Mouse (Mus musculus): ENCODE results near the gene Srrm1. TPM values are rescaled to one million over a fixed set of nuclear protein-coding genes. Genes with fewer than 3 reads are reported as not detected.

The Srrm1 gene
- polyA plus RNA-seq, 2 experiments, result 176 to 197 TPM

DNA sequence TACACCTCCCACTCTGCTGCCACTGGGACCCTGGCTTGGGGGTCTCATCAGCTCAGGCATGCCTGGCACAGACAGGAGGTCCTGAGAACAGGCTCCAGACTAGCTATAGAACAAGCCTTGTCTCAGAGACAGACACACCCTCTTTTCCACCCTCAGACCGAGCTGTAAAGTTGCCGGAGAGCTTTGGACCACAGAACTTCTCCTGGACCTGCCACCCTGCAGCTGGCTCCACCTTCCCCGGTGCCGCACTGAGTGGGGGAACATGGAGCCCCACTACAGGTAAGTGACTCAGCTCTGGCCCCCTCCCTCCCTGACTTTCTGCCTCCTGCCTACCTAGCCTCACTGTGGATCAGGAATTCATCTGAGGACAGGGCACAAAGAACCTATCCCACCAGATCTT, 42.3 kb upstream of the Srrm1 start:
- Histone ChIP-seq H3K27me3 (ENCODE audit: control insufficient read depth, insufficient read depth, low read length) (peaks cover 21% of the 10 kb centered on the region; the same call in 1 of the 2 replicates), H3K9me3 (ENCODE audit: control insufficient read depth, low read length) (no peaks in the 10 kb centered on the region), H3K4me2 (replicated peaks; ENCODE audit: low read depth, low read length, severe bottlenecking) (no peak overlapping the region), H3K27ac (replicated peaks; ENCODE audit: low read depth, low read length) (no peak overlapping the region), H3K9ac (ENCODE audit: low read depth, low read length, severe bottlenecking) (no peak overlapping the region), H3K4me1 (ENCODE audit: control insufficient read depth, insufficient read depth, low read length) (0 out of 2 replicates have a peak, but pooled peaks cover 2% of the 10 kb centered on the region), H3K36me3 (ENCODE audit: control insufficient read depth, insufficient read depth, low read length) (no peaks in the 10 kb centered on the region), H3K4me3 (replicated peaks; ENCODE audit: low read length) (no peak overlapping the region)
- ATAC-seq (ENCODE audit: low FRiP score, low read depth) (no peak), DNase-seq (ENCODE audit: low spot score) (no peak)
- TF ChIP-seq POLR2A (IDR thresholded peaks at IDR 0.05; ENCODE audit: borderline replicate concordance, extremely low read depth, insufficient read depth, insufficient read length), result no peak
- 77% methylated on average over 4 of the region's 4 CpGs for WGBS

DNA sequence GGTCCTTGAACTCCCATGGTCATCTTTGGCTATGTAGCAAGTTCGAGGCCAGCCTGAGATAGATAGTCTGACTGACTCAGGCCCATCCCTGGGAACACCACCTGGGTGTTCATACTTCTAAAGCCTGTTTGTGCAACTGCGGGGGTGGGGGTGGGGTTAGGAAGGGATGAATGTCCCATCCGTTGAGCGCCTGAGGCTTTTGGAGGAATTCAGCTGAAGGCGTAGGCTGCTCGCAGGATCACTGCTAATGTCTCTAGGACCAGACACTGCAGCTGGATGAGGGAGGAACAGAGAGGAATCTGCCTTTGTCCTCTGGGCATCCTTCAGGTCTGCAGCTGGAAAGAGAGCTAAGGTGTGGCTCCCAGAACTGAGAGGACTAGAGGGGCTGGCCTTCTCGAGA, 41.5 kb upstream of the Srrm1 start:
- WGBS, result 75% methylated on average over 7 of the region's 7 CpGs
- no peak for TF ChIP-seq POLR2A (IDR thresholded peaks at IDR 0.05; ENCODE audit: borderline replicate concordance, extremely low read depth, insufficient read depth, insufficient read length)

DNA sequence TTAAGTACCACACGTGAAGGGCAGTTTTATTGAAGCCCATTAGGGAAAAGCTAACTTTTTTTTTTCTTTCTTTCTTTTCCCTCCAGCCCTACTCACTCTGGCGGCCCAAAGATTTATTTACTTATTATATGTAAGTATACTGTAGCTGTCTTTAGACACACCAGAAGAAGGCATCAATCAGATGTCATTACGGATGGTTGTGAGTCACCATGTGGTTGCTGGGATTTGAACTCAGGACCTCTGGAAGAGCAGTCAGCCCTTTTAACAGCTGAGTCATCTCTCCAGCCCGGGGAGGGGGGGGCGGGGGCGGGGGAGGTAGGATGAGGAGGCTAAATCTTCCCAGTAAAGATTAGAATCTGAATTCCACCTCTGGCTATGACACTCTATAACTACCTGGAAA, 40.3 kb upstream of the Srrm1 start:
- DNase-seq (ENCODE audit: low spot score) (no peak), ATAC-seq (ENCODE audit: low FRiP score, low read depth) (no peak)
- no peaks in the 10 kb centered on the region for H3K36me3 ChIP-seq (ENCODE audit: control insufficient read depth, insufficient read depth, low read length)
- H3K9me3 ChIP-seq (ENCODE audit: control insufficient read depth, low read length), result no peaks in the 10 kb centered on the region
- H3K4me1 ChIP-seq (ENCODE audit: control insufficient read depth, insufficient read depth, low read length), result 0 out of 2 replicates have a peak, but pooled peaks cover 2% of the 10 kb centered on the region
- peaks cover 13% of the 10 kb centered on the region; the same call in 1 of the 2 replicates for H3K27me3 ChIP-seq (ENCODE audit: control insufficient read depth, insufficient read depth, low read length)
- no peak overlapping the region for H3K9ac ChIP-seq (ENCODE audit: low read depth, low read length, severe bottlenecking)
- no peak overlapping the region for H3K4me2 ChIP-seq (replicated peaks; ENCODE audit: low read depth, low read length, severe bottlenecking)
- WGBS, result 70% methylated on average over 6 of the region's 6 CpGs
- H3K27ac ChIP-seq (replicated peaks; ENCODE audit: low read depth, low read length), result no peak overlapping the region
- no peak for TF ChIP-seq POLR2A (IDR thresholded peaks at IDR 0.05; ENCODE audit: borderline replicate concordance, extremely low read depth, insufficient read depth, insufficient read length)
- H3K4me3 ChIP-seq (replicated peaks; ENCODE audit: low read length), result no peak overlapping the region

More for the DNA sequence above, 41.5 kb upstream of the Srrm1 start:
- Histone ChIP-seq H3K4me1 (ENCODE audit: control insufficient read depth, insufficient read depth, low read length) (0 out of 2 replicates have a peak, but pooled peaks cover 2% of the 10 kb centered on the region), H3K27ac (replicated peaks; ENCODE audit: low read depth, low read length) (no peak overlapping the region), H3K4me3 (replicated peaks; ENCODE audit: low read length) (no peak overlapping the region), H3K9ac (ENCODE audit: low read depth, low read length, severe bottlenecking) (no peak overlapping the region), H3K36me3 (ENCODE audit: control insufficient read depth, insufficient read depth, low read length) (no peaks in the 10 kb centered on the region), H3K4me2 (replicated peaks; ENCODE audit: low read depth, low read length, severe bottlenecking) (no peak overlapping the region), H3K9me3 (ENCODE audit: control insufficient read depth, low read length) (no peaks in the 10 kb centered on the region), H3K27me3 (ENCODE audit: control insufficient read depth, insufficient read depth, low read length) (peaks cover 21% of the 10 kb centered on the region; the same call in 1 of the 2 replicates)
- DNase-seq (ENCODE audit: low spot score), result no peak
- no peak for ATAC-seq (ENCODE audit: low FRiP score, low read depth)

DNA sequence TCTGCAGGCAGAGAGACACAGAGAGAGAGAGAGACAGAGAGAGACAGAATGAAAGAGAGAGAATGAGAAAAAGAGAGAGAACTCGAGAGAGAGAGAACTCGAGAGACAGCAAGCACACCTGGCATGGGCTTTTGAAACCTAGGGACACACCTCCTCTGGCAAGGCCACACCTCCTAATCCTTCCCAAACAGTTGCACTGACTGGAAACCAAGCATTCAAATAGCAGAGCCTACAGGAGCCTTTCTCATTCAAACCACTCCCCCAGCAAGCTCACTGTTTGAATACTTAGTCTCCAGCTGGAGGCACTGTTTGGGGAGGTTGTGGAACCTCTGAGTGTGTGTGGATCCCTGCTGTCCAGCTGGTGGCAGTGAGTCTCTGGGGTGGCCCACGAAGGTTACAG, 39.7 kb upstream of the Srrm1 start:
- ATAC-seq (ENCODE audit: low FRiP score, low read depth), result no peak

DNA sequence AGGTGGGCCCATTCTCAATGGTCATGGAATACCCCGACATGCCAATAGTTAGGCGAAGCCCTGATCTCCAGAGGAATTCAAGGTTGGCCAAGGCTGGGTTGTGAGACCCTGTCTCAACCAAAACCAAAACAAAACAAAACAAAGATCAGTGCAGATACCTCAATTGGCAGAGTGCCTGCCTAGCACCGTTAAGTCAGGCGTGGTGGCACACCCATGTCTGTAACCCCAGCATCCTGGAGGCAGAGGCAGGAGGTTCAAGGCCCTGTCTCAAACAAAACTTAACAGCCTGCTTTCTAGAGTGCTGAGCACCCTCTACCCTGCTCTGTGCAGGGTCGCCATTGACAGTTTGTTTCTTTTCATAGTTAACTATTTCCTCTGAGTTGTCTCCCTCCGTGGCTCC, 37.9 kb upstream of the Srrm1 start:
- Histone ChIP-seq H3K27ac (replicated peaks; ENCODE audit: low read depth, low read length) (no peak overlapping the region), H3K9ac (ENCODE audit: low read depth, low read length, severe bottlenecking) (no peak overlapping the region), H3K4me3 (replicated peaks; ENCODE audit: low read length) (no peak overlapping the region), H3K27me3 (ENCODE audit: control insufficient read depth, insufficient read depth, low read length) (no peaks in the 10 kb centered on the region), H3K9me3 (ENCODE audit: control insufficient read depth, low read length) (no peaks in the 10 kb centered on the region), H3K36me3 (ENCODE audit: control insufficient read depth, insufficient read depth, low read length) (no peaks in the 10 kb centered on the region), H3K4me1 (ENCODE audit: control insufficient read depth, insufficient read depth, low read length) (no peaks in the 10 kb centered on the region), H3K4me2 (replicated peaks; ENCODE audit: low read depth, low read length, severe bottlenecking) (no peak overlapping the region)
- DNase-seq (ENCODE audit: low spot score) (no peak), ATAC-seq (ENCODE audit: low FRiP score, low read depth) (no peak)
- no peak for TF ChIP-seq POLR2A (IDR thresholded peaks at IDR 0.05; ENCODE audit: borderline replicate concordance, extremely low read depth, insufficient read depth, insufficient read length)
- 70% methylated on average over 6 of the region's 6 CpGs for WGBS

More for the DNA sequence above, 39.7 kb upstream of the Srrm1 start:
- H3K27ac ChIP-seq (replicated peaks; ENCODE audit: low read depth, low read length), result no peak overlapping the region
- 0 out of 2 replicates have a peak, but pooled peaks cover 11% of the 10 kb centered on the region for H3K27me3 ChIP-seq (ENCODE audit: control insufficient read depth, insufficient read depth, low read length)
- no peaks in the 10 kb centered on the region for H3K36me3 ChIP-seq (ENCODE audit: control insufficient read depth, insufficient read depth, low read length)
- no peak overlapping the region for H3K4me3 ChIP-seq (replicated peaks; ENCODE audit: low read length)
- 79% methylated on average over 3 of the region's 3 CpGs for WGBS
- no peak for DNase-seq (ENCODE audit: low spot score)
- no peak overlapping the region for H3K4me2 ChIP-seq (replicated peaks; ENCODE audit: low read depth, low read length, severe bottlenecking)
- no peaks in the 10 kb centered on the region for H3K9me3 ChIP-seq (ENCODE audit: control insufficient read depth, low read length)
- TF ChIP-seq POLR2A (IDR thresholded peaks at IDR 0.05; ENCODE audit: borderline replicate concordance, extremely low read depth, insufficient read depth, insufficient read length), result no peak
- H3K4me1 ChIP-seq (ENCODE audit: control insufficient read depth, insufficient read depth, low read length), result 0 out of 2 replicates have a peak, but pooled peaks cover under 1% of the 10 kb centered on the region
- H3K9ac ChIP-seq (ENCODE audit: low read depth, low read length, severe bottlenecking), result no peak overlapping the region

All from limb, embryonic 14.5 days (tissue).